Mouse (Mus musculus): ENCODE results near the gene H2al1j.
"Not testable (repeated sequence)": the region's sequence is repeated elsewhere in the genome, so short reads cannot be mapped to it uniquely, and the experiment has no call there.

H2al1j gene

GRCm38 (mm10) chrX:11327522-11327921 is at the start of gene H2al1j:
Gene H2al1j, plus strand, starts transcription at chrX:11327822.
- DNase-seq (ENCODE audit: inconsistent ontology term): not testable (repeated sequence)

- no peak for DNase-seq (ENCODE audit: inconsistent ontology term)
Measured at GRCm38 (mm10) chrX:11280741-11281140, 46.9 kb upstream of the H2al1j start.

- DNase-seq (ENCODE audit: inconsistent ontology term): peak; percentile 5
Measured at GRCm38 (mm10) chrX:11288306-11288882, 39.2 kb upstream of the H2al1j start.

- DNase-seq (ENCODE audit: inconsistent ontology term): no peak
Measured at GRCm38 (mm10) chrX:11289244-11289643, 38.4 kb upstream of the H2al1j start.

GRCm38 (mm10) chrX:11298957-11299356 is 28.7 kb upstream of the H2al1j start, which contains the start of gene H2al1a:
Gene H2al1a, plus strand, starts transcription at chrX:11299257.
- DNase-seq (ENCODE audit: inconsistent ontology term): not testable (repeated sequence)

GRCm38 (mm10) chrX:11302132-11302531 is 25.5 kb upstream of the H2al1j start, which contains the start of gene H2al1b:
Gene H2al1b, plus strand, starts transcription at chrX:11302432.
- not testable (repeated sequence) for DNase-seq (ENCODE audit: inconsistent ontology term)

GRCm38 (mm10) chrX:11305355-11305754 is 22.3 kb upstream of the H2al1j start, which contains the start of gene H2al1c:
Gene H2al1c, plus strand, starts transcription at chrX:11305655.
- DNase-seq (ENCODE audit: inconsistent ontology term): not testable (repeated sequence)

- not testable (repeated sequence) for DNase-seq (ENCODE audit: inconsistent ontology term)
Measured at GRCm38 (mm10) chrX:11308524-11308923, 19.1 kb upstream of the H2al1j start, which contains the start of gene H2al1d. Gene H2al1d, plus strand, starts transcription at chrX:11308824.

- not testable (repeated sequence) for DNase-seq (ENCODE audit: inconsistent ontology term)
Measured at GRCm38 (mm10) chrX:11311634-11312033, 16.0 kb upstream of the H2al1j start, which contains the start of gene H2al1e. Gene H2al1e, plus strand, starts transcription at chrX:11311934.

GRCm38 (mm10) chrX:11314858-11315257 is 12.8 kb upstream of the H2al1j start, which contains the start of gene H2al1f:
Gene H2al1f, plus strand, starts transcription at chrX:11315158.
- DNase-seq (ENCODE audit: inconsistent ontology term): not testable (repeated sequence)

- not testable (repeated sequence) for DNase-seq (ENCODE audit: inconsistent ontology term)
Measured at GRCm38 (mm10) chrX:11317956-11318355, 9.7 kb upstream of the H2al1j start, which contains the start of gene H2al1g. Gene H2al1g, plus strand, starts transcription at chrX:11318256.

GRCm38 (mm10) chrX:11321192-11321591 is 6.4 kb upstream of the H2al1j start, which contains the start of gene H2al1h:
Gene H2al1h, plus strand, starts transcription at chrX:11321492.
- not testable (repeated sequence) for DNase-seq (ENCODE audit: inconsistent ontology term)

GRCm38 (mm10) chrX:11324359-11324758 is 3.3 kb upstream of the H2al1j start, which contains the start of gene H2al1i:
Gene H2al1i, plus strand, starts transcription at chrX:11324659.
- not testable (repeated sequence) for DNase-seq (ENCODE audit: inconsistent ontology term)

GRCm38 (mm10) chrX:11345762-11346161 is 18.1 kb downstream of the H2al1j start:
- no peak for DNase-seq (ENCODE audit: inconsistent ontology term)

- DNase-seq (ENCODE audit: inconsistent ontology term): no peak
Measured at GRCm38 (mm10) chrX:11346756-11347155, 19.1 kb downstream of the H2al1j start.

GRCm38 (mm10) chrX:11360823-11361222 is 33.2 kb downstream of the H2al1j start:
- no peak for DNase-seq (ENCODE audit: inconsistent ontology term)

- no peak for DNase-seq (ENCODE audit: inconsistent ontology term)
Measured at GRCm38 (mm10) chrX:11361261-11361660, 33.6 kb downstream of the H2al1j start.

GRCm38 (mm10) chrX:11363890-11364289 is 36.3 kb downstream of the H2al1j start:
- no peak for DNase-seq (ENCODE audit: inconsistent ontology term)

GRCm38 (mm10) chrX:11365151-11365550 is 37.5 kb downstream of the H2al1j start:
- DNase-seq (ENCODE audit: inconsistent ontology term): no peak
